Mouse (Mus musculus): ENCODE results near the gene Hlf.

Hlf gene

DNA sequence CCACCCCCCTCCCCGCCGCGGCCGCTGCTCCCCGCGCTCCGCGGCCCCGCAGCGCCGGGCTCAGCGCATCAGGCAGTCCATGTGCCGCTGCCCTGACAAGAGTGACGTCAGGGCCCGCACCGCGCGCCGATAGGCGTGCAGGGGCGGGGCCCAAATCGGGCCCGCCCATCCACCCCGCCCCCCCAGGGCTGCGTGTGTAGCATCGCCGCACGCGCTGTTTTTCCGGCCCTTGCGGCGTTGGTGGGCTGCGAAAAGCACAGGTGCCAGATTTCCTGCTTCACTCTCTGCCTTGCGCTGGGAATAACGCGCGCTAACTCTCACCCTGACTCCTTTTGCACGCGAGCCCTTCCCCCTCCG is at the start of gene Hlf:
Hlf (minus strand) TSS at position 79 of the 357 bp plus-strand sequence.
- peak; percentile 88 for DNase-seq (ENCODE audit: low read depth, low spot score)

DNA sequence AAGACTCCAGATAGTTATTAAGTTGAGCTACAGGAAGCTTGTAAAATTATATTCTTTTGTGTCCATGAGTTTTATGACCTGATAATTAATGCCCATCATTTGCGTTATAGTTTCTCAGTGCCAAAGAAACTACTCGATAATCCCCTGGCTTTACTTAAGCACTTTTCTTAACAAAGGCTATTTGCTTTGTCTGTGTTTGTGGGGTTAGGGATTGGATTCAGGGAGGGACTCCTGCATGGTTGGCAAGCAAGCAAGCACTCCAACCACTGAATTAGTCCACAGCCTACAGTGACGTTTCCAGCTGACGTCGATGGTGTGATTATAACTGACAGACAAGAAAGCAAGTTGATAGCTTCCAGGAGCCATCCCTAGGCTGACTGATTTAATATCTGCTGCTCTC is 48.1 kb upstream of the Hlf start:
- no peak for DNase-seq (ENCODE audit: low read depth, low spot score)

DNA sequence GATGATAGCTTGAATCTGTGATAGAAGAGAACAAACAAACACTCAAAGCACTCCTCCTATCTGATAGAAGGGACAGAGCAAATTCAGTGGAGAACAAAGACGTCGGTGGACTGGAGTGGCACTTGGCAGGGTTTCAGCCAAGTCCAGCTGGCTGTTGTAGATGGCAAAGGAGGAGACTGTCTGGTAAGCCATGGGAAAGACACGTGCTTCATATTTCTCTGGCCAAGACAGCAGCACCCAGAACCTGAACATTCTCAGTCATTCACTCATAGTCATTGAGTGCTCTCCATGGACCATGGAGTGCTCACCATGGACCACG is 34.5 kb upstream of the Hlf start:
- DNase-seq (ENCODE audit: low read depth, low spot score) = no peak

DNA sequence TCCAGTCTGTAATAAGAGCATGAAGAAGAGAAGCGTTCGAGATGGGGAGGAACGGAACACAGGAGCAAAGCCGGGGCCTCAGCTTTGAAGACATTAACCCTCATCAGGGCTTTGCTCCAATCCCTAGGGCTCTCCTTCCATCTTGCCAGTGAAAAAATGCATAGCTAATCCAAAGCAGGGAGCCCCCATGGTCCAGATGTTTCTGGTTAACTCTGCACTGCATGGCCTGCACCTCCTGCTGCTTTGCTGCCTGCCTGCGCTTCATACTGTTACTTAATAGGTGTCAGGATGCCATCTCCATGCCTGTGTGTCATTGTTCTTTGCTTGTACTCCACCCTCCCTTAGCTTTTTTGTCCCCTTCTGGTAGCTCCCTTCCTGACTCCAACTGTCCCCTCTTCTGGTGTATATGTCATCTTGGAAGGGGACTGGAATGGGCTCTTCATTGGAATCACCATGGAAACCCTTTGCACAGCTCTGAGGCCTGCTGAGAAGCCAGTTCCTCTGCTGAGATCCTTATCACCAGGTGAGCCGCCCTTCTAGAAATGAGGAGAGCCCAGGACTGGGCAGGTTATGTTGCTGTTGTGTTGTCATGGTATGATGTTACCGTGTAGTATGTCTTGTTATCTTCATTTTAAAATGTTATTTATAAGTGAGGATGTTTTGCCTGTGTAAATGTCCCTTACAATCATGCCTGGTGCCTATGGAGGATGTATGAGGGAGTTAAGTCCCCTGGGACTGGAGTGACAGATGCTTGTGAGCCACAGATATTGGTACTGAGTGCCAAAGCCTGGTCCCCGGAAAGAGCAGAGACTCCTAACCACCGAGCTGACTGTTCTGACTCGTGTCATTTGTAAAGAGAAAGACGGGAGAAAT is 33.9 kb upstream of the Hlf start:
- no peak for DNase-seq (ENCODE audit: low read depth, low spot score)

DNA sequence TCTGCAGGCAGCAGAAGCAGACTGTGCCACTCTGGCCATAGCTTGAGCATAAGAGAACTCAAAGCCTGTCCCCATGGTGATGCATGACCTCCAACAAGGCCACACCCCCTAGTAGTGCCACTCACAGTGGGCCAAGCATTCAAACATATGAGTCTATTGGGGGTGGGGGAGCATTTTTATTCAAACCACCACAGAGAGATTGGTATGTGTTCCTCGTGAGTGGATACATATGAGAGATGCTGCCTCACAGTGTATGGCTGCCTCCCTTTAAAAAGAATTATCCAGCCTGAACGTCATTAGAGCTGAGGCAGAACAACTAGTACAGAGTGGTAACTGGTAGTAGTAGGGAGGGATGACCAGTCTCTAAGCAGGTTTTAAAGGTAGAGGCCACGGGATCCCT is 33.2 kb upstream of the Hlf start:
- DNase-seq (ENCODE audit: low read depth, low spot score) = no peak

DNA sequence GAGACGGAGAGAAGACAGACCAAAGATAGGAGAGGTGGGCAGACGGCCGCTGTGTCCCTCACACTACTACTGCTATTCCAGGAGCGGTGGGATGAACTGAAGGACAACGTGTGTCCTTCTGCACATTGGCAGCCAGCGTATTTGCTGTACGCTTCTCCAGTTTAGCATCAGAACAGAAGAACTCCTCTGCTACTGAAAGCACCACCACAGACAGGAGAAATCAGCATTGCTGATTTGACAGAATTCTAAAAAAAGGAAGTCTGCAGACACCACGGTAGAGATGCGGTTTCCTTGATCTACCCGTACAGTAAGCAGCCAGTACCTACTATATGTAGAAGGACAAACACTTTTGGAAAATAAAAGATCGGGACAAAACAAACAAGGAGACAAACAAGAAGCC is 29.0 kb upstream of the Hlf start:
- peak; percentile 20 for DNase-seq (ENCODE audit: low read depth, low spot score)

DNA sequence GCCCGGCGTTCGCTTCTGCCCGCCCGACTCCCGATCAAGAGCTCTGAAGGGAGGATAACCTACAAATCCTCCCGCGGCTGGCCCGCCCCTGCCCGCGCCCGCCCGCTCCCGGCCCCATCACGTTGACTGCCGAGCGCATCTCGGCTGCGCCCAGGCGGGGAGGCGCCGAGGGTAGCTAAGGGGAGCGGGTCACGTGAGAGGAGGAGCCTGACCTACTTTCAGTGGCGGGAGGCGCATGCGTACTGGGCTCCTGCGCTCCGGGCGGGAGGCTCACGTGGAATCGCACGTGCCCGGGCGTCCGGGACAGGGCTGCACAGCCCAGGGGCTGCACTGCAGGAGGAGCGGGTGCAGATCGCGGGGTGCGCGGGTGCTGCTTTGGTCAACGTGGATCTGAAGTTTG is 27.2 kb upstream of the Hlf start:
- DNase-seq (ENCODE audit: low read depth, low spot score) = peak; percentile 90

DNA sequence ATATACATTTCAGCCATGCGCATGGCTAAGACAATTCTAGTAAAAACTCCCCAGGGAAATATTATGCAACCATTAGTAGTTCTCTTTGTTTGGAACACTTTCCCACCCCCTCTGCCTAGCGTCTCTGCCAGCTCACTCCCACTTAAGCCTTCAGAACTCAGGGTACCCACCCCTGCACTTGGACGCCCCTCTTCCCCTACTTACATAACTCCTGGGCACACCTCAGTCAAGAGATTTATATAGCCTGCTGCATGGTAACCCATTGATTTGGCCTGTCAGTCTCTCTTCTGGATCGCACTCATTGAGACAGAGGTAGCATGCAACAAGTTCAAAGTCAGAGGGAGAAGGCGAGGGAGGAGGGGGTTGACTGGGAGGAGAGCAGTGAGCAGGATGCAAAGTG is 26.3 kb upstream of the Hlf start:
- DNase-seq (ENCODE audit: low read depth, low spot score) = no peak

DNA sequence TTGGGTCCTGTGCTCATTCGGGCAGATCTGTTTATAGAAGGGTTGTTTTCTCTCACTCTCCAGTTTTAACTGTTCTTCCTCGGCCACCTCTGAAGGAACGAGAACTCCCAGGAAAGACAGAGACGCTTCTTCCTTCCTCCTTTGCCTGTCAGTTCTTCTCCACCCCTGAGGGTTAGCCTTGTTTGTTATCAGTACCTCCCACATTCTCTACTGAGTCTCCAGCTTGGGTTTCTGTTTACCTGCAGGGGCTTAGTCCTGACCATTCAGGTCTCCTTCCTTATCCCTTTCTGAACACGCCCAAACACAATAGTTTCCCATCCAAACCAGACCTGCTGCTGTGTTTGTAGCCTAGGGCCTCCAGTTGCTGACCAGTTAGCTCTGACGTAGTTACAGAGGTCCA is 8.2 kb upstream of the Hlf start:
- no peak for DNase-seq (ENCODE audit: low read depth, low spot score)

DNA sequence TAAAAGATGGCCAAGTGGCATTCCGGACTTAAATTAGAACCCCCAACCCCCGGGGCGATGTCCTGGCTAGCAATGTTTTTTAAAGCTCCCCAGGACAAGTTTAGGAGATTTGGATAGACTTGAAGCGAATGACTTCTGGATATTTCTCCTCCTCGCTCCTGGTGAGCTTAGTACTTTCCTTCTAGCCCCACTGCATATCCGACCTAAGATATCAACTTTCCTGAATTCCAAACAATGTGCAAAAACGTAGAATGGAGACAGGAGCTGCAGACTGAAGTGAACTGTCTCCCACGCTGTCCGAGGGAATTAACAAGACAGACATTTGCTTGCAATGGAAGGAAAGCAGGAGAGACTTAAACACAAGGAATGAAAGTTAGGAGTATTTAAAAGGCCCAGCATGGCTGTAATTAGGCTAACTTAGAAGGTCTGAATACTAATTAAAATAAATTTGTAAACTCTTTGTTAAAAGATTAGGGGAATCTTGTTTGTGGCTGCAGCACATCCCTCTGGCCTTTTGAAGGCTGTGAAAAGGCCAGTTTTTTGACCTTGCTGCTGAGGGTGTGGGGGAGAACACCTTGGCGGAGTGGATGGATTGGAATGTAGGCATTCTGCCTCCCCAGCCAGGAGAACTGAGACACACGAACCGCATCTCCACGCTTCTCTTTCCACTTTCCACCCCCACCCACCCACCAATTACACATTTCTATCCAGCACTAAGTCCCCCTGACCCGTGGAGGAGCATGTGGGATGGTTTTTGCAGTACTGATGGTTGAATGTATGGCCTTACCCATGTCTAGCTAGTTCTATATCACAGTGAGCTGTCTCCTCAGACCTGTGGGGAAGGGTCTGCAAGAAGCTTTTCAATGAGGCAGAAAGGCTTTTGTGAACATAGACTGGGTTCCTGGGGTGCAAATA is 833 bp upstream of the Hlf start:
- DNase-seq (ENCODE audit: low read depth, low spot score) = no peak

DNA sequence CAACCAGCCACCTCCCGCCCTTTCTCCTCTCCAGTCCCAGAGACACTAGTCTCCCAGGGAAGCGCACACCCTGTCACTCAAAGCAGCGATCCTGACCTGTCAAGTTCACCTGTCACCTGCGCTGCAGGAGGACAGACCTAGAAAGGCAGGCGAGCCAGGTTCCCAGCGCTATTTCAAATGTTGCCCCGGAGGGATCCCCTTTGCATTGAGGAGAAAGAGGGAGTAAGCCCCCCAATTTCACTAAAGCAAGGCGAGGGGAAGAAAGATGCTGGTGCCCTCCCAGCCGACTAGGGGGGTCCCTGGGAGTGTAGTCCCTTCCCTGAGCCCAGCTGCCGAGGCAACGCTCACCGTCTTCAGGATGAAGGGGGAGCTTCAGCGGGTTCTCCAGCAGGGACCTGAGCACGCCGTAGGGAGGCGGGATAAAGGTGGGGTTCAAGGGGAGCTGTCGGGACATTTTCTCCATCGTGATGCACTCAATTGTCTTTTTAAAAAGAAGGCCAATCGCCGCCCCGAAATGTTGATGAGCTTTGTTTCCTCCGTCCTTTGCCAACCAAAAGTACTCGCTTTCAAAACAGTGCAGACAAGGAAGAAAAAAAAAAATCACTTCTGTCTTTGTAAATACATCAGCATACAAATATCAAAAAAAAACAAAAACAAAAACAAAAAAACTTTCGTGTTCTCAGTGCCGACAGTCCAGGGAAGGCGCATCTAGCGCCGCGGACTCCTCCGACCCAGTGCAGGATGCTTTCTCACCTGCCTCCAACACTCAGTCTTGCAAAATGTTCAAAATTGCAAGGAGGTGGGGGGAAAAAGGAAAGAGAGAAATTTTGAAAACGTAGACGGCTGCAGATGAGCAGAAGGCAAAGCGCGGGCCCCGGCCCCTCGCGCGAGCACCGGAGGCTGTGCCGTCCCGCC is 536 bp downstream of the Hlf start:
- peak; percentile 24 for DNase-seq (ENCODE audit: low read depth, low spot score)

DNA sequence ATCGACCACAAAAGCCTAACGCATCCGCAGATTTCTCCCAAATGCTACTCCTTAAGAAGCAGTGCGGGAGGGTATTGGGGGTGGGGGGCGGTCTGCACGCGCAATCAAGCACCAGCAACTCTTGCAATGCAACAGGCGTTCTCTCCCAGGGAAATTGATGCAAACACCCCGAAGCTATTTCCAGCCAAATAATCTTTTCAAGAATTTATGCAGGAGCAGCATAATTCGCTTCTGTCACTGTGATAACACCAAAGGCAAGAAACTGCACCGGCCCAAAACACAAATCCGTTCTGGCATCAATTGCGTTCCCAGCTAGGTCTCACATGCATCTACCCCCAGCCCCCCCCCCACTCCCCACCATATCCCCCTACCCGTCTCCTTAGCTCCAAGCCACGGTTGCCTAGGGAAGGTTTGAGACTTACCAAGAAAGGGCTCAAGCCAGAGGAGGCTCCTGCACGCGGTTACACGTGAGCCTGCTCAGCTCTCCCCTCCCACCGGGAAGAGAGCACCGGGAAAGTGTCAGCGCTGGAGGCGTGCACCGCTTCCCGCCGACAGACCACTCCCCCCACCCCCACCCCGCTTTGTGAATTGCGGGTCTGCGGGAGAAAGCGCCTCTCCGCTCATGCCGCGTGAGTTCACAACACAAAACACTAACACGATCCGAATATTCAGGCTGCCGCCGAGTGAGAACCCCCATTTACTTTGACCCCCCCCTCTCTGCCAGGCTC is 1.4 kb downstream of the Hlf start:
- DNase-seq (ENCODE audit: low read depth, low spot score) = peak; percentile 23

DNA sequence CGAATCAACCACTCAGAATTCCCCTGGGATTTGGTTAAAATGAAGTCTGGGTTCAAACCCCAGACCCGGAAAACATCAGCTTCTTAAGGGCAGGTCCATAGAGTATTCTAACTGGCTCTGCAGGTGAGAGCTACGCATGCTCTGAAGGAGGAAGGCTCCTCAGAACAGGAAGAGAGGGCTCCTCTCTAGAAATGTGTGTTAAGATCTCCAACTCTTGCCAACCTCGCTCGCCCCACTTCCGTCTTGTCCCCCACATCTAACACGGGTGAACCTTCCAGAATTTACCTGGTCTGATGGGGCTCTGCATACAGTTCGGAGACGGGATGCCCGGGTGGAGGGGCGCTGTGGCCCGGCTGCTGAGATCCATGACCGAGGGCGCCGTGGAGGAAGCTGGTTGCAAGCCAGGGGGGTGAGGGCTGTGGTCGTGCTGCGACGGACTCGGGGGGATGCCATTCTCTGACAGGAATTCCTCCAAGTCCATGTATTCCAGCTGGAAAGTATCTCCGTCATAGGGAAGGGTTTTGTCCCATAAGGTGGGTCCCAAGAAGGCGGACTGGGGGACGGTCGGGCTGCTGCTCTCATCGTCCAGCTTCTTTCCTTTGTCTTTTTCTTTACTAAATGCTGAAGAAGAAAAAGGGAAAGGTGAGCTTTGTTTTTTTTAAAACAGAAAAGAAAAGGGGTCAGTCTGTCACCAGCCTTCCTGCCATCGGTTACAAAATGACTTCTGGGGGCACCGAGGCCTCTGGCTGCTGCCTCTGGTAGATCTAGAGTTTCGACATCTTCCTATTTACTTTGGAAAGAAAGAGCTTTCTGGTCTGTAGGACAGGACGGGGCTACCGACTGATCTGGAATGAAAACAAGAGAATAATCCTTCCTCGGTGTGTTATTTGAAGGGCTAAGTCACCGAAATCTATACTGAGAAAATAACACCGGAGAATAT is 2.9 kb downstream of the Hlf start:
- DNase-seq (ENCODE audit: low read depth, low spot score) = peak; percentile 51

DNA sequence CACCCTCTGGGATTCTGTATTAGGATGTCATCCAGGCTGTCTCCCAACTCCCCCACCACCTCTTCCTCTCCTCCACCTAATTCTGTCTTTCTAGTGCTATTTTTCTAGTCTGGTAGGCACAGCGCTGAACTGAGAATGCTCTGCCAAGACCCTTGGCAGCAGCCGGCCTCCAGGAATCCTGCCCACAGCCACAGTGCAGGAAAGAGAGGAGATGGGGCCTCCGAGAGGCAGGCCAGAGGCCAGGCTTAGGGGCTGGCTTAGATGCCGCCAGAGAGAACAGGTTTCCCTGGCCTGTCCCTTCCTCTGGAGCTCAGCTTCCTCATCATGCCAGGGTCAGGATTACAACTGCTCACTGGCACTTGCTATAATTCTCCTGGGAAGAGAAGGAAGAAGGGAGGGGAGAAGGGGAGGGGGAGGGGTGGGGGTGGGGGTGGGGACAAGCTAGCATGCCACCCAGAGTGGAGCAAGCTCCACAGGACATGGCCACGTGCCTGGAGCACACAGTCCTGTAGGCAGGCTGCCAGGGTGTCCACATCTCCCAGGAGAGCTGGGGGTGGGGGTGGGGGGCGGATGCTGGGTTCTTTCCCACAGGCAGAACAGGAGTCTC is 8.6 kb downstream of the Hlf start:
- DNase-seq (ENCODE audit: low read depth, low spot score) = no peak

DNA sequence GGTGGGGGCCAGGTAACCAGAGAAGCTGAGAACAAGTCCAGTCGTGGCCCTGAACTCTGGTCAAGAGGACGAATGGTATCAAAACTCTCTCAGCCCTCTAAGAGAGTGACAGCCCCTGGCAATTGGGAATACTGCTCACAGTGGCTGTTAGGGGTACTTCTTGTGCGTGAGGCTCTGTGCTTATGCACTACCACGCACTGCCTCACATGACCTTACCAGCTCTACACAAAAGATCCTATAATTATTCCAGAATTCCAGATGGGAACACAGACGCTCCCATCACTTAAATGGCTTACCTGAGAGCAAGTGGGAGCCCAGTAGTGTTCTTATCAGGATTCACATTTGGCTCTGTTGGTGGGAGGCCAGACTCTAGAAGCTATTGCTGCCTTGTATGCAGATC is 9.6 kb downstream of the Hlf start:
- no peak for DNase-seq (ENCODE audit: low read depth, low spot score)

DNA sequence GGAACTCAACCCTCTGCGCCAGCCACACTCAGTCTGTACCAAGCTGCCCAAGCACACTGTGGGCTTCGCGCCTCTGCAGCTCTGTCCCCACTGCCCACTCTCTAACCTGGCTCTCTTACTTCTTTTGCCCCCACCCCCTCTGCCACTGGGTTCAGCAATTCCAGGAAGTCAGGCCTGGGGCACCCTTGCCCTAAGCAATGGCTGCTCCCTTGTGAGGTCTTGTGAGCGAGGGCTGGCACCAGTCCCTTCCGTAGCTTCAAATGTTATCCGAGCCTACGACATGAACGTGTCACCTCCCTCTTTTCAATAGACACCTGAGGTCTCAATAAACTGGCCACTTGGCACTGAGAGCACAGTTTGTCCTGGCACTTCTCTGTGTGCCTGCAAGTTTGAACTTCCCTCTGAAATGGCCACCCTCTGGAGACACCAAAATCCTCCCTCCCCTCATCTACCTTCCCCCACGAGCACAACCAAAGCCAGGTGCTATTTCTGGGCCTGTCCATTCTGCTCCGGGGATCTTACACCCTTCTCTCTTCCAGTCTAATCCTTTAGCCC is 10.5 kb downstream of the Hlf start:
- DNase-seq (ENCODE audit: low read depth, low spot score) = no peak

DNA sequence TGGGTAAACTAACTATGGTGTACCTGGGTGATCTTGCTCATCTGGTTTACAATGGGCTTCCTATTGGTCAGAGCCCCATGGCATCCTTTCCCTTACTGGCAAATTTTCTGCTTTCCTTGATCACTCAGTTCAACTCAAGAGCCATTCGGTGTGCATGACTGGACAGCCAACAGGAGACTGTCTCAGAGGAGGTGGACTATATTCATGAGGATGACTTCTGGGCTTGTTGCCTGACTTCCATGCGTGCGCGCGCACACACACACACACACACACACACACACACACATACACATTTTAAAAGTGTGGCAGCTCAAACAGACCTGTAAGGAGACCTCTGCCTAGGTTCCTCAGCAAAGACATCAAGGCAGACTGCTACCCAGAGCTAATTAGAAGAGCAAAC is 12.7 kb downstream of the Hlf start:
- no peak for DNase-seq (ENCODE audit: low read depth, low spot score)

DNA sequence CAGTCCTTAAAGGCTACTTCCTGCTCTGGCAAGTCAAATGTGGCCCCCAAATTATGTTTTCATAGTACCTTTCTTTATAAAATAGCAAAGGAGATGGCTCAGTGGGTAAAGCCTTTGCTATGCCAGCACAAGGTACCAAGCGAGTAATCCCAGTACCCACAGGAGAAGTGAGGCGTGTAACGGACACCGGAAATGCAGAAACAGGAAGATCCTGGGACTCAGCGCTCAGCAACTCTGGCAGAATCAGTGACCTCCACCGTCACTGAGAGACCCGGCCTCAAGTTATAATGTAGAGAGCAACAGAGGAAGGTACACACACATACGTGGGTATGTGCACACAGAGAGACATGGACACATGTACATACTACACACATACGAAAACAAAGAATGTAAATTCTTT is 14.3 kb downstream of the Hlf start:
- DNase-seq (ENCODE audit: low read depth, low spot score) = no peak

DNA sequence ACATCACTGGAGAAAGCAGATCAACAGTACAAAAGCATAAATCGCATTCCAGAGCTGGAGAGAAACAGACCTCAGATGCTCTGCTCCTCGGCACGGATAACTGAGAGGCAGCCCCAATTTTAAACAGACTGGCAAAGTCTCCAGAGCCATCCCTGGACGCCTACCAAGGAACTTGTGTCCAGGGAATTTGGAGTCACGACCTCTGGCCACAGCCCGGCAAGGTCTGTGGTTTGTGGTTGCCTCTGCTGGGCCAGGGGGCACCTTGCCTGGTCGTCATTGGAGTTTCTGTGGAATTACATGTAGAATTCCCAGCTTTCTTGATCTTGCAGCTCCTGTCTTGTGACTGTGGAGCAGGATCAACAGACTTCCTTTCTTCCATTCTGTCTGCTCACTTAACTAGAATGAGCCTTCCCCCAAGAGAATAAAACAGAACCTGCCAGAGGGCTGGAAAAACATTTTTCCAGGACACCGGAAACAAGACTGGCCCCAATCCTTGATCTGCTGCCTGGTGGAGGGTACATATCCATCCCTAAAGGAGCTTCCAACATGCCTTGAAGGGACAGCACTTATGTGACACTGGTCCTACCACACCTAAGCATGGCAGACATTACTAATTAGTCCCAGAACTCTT is 19.1 kb downstream of the Hlf start:
- DNase-seq (ENCODE audit: low read depth, low spot score) = no peak
